Mouse (Mus musculus): ENCODE results near the gene Etv3. TPM values are rescaled to one million over a fixed set of nuclear protein-coding genes. Genes with fewer than 3 reads are reported as not detected.
A peak's percentile ranks its signal among the peaks of the same experiment; 100 is the strongest.
"Not testable (repeated sequence)": the region's sequence is repeated elsewhere in the genome, so short reads cannot be mapped to it uniquely, and the experiment has no call there.

Gene Etv3
- polyA plus RNA-seq, 1 experiment from 2014 or later = 8.5 TPM

DNA sequence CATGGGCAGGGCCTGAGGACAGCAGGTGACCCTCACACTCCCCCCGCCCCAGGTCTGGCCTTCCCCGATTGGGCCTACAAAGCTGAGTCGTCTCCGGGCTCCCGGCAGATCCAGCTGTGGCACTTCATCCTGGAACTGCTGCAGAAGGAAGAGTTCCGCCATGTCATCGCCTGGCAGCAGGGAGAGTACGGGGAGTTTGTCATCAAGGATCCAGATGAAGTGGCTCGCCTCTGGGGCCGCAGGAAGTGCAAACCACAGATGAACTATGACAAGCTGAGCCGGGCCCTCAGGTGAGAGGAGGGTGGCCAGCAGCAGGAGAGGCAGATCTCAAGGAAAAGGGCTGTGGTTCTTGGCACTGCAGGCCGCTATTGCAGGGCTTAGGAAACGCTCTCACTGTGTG is 29.7 kb downstream of the Etv3 start:
- not testable (repeated sequence) for H3K36me3 ChIP-seq (replicated peaks; ENCODE audit: control insufficient read depth, insufficient read depth, low read depth, low read length); ATAC-seq (replicated peaks; ENCODE audit: insufficient number of reproducible peaks, low FRiP score, low TSS enrichment, low read depth); H3K27ac ChIP-seq (replicated peaks; ENCODE audit: low read depth, low read length); H3K27me3 ChIP-seq (ENCODE audit: control insufficient read depth, insufficient read depth, low read length); H3K9me3 ChIP-seq (replicated peaks; ENCODE audit: control insufficient read depth, low read length); H3K4me2 ChIP-seq (ENCODE audit: low read depth, low read length); H3K4me3 ChIP-seq (ENCODE audit: low read depth, low read length); DNase-seq (ENCODE audit: low spot score); H3K4me1 ChIP-seq (ENCODE audit: control insufficient read depth, insufficient read depth, low read length); H3K9ac ChIP-seq (replicated peaks; ENCODE audit: low read length)
- 82% methylated on average over 11 of the region's 13 CpGs for WGBS

DNA sequence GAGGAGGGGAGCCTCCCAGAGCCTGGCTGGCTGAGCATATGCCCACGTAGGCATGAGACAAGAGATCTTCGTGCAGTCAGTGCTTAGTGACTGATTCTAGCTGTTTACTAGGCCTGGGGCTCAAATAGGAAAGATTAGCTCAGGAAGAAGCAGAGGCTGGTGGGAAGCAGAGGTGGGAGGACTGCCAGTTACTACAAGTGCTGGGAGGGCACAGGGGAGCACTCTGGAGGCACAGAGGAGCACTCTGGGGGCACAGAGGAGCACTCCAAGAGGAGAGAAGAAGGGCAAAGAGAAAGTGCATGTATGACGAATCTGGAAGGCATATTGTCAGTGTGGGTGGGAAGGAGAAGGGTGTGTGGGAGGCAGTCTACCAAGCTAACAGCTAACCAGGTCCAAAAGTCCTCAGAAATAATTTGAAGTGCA is 30.9 kb downstream of the Etv3 start:
- DNase-seq (ENCODE audit: low spot score) (no peak), ATAC-seq (replicated peaks; ENCODE audit: insufficient number of reproducible peaks, low FRiP score, low TSS enrichment, low read depth) (no peak)
- no peaks in the 10 kb centered on the region for H3K4me1 ChIP-seq (ENCODE audit: control insufficient read depth, insufficient read depth, low read length)
- no peak overlapping the region for H3K4me3 ChIP-seq (ENCODE audit: low read depth, low read length)
- H3K27ac ChIP-seq (replicated peaks; ENCODE audit: low read depth, low read length) = no peak overlapping the region
- H3K9ac ChIP-seq (replicated peaks; ENCODE audit: low read length) = no peak overlapping the region
- no peaks in the 10 kb centered on the region for H3K27me3 ChIP-seq (ENCODE audit: control insufficient read depth, insufficient read depth, low read length)
- H3K36me3 ChIP-seq (replicated peaks; ENCODE audit: control insufficient read depth, insufficient read depth, low read depth, low read length) = no peaks in the 10 kb centered on the region
- WGBS = 69% methylated on average over 3 of the region's 3 CpGs
- no peaks in the 10 kb centered on the region for H3K9me3 ChIP-seq (replicated peaks; ENCODE audit: control insufficient read depth, low read length)
- H3K4me2 ChIP-seq (ENCODE audit: low read depth, low read length) = no peak overlapping the region

DNA sequence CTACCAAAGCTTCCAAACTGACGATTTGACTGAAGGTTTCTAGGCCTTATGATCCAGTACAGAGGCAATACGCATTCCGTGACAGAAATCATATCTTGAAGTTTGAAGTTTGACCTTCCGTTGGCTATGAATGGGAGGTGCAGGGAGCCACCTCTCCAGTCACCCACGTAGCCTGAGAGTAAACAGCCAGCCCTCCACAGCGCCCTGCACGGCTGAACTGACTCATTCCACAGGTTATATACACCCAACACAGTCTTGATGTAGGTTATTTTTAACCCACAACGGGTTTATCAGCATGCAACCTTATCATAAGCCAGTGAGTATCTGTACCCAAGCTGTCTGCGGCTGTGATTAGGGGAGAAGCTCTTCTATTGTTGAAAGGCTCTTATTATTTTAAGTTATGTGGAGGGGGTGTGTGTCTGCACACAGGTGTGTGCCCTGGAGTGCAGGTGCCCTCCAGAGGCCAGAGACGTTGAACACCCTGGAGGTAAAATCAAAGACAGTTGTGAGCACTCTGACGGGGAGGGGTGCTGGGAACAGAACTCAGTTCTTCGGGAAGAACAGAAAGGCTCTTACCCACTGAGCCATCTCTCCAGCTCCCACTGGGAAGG is 31.6 kb downstream of the Etv3 start:
- no peak for ATAC-seq (replicated peaks; ENCODE audit: insufficient number of reproducible peaks, low FRiP score, low TSS enrichment, low read depth)
- no peak overlapping the region for H3K4me3 ChIP-seq (ENCODE audit: low read depth, low read length)
- H3K36me3 ChIP-seq (replicated peaks; ENCODE audit: control insufficient read depth, insufficient read depth, low read depth, low read length) = no peaks in the 10 kb centered on the region
- H3K9me3 ChIP-seq (replicated peaks; ENCODE audit: control insufficient read depth, low read length) = no peaks in the 10 kb centered on the region
- no peak overlapping the region for H3K4me2 ChIP-seq (ENCODE audit: low read depth, low read length)
- WGBS = 83% methylated on average over 12 of the region's 12 CpGs
- DNase-seq (ENCODE audit: low spot score) = no peak
- H3K27me3 ChIP-seq (ENCODE audit: control insufficient read depth, insufficient read depth, low read length) = no peaks in the 10 kb centered on the region
- no peak overlapping the region for H3K27ac ChIP-seq (replicated peaks; ENCODE audit: low read depth, low read length)
- no peaks in the 10 kb centered on the region for H3K4me1 ChIP-seq (ENCODE audit: control insufficient read depth, insufficient read depth, low read length)
- no peak overlapping the region for H3K9ac ChIP-seq (replicated peaks; ENCODE audit: low read length)

DNA sequence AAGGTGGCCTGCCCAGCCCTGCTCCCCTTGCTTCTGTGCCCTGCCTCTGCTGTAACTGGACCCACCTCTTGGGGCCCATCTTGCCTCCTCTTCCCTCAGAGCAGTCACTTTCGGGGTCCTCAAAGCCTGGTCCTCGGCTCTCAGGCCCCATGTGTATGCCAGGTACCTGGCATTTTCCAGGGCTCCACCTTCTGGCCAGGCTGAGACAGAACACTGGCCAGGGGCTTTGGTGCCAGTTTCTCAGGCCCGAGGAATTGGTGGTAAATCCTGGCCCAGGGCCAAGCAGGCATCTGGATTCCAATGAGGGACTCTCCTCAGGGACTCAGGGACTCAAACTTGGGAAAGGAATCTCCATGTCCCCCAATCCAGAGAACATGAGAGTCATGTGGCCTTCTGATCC is 34.9 kb downstream of the Etv3 start:
- ATAC-seq (replicated peaks; ENCODE audit: insufficient number of reproducible peaks, low FRiP score, low TSS enrichment, low read depth) (no peak), DNase-seq (ENCODE audit: low spot score) (no peak)
- H3K36me3 ChIP-seq (replicated peaks; ENCODE audit: control insufficient read depth, insufficient read depth, low read depth, low read length) = no peaks in the 10 kb centered on the region
- H3K27me3 ChIP-seq (ENCODE audit: control insufficient read depth, insufficient read depth, low read length) = no peaks in the 10 kb centered on the region
- H3K9me3 ChIP-seq (replicated peaks; ENCODE audit: control insufficient read depth, low read length) = no peaks in the 10 kb centered on the region
- no peak overlapping the region for H3K4me3 ChIP-seq (ENCODE audit: low read depth, low read length)
- no peak overlapping the region for H3K4me2 ChIP-seq (ENCODE audit: low read depth, low read length)
- no peak overlapping the region for H3K9ac ChIP-seq (replicated peaks; ENCODE audit: low read length)
- H3K27ac ChIP-seq (replicated peaks; ENCODE audit: low read depth, low read length) = no peak overlapping the region
- no peaks in the 10 kb centered on the region for H3K4me1 ChIP-seq (ENCODE audit: control insufficient read depth, insufficient read depth, low read length)
- WGBS = 61% methylated on average over 3 of the region's 3 CpGs

DNA sequence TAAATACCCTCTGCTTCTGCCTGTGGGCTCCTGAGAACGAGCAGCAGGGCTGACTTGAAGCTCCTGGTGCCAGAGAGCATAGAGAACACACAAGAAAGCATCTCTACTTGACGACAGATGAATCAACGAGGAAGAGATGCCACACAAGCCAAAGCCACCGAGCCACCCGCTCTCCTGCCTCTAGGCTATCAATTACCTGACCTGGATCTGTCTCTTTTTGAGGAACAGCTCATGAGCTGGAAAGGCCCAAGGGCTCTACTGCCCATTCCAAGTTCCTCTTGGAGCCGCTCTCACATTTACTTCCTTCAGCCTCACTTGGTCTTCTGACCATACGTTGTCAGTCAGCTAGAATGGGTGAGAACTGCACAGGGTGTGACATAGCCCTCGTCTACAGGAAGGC is 36.2 kb downstream of the Etv3 start:
- ATAC-seq (replicated peaks; ENCODE audit: insufficient number of reproducible peaks, low FRiP score, low TSS enrichment, low read depth) (no peak), DNase-seq (ENCODE audit: low spot score) (no peak)
- H3K4me3 ChIP-seq (ENCODE audit: low read depth, low read length) = no peak overlapping the region
- no peak overlapping the region for H3K9ac ChIP-seq (replicated peaks; ENCODE audit: low read length)
- no peaks in the 10 kb centered on the region for H3K4me1 ChIP-seq (ENCODE audit: control insufficient read depth, insufficient read depth, low read length)
- H3K36me3 ChIP-seq (replicated peaks; ENCODE audit: control insufficient read depth, insufficient read depth, low read depth, low read length) = no peaks in the 10 kb centered on the region
- no peaks in the 10 kb centered on the region for H3K27me3 ChIP-seq (ENCODE audit: control insufficient read depth, insufficient read depth, low read length)
- 74% methylated on average over 8 of the region's 8 CpGs for WGBS
- H3K27ac ChIP-seq (replicated peaks; ENCODE audit: low read depth, low read length) = no peak overlapping the region
- no peak overlapping the region for H3K4me2 ChIP-seq (ENCODE audit: low read depth, low read length)
- no peaks in the 10 kb centered on the region for H3K9me3 ChIP-seq (replicated peaks; ENCODE audit: control insufficient read depth, low read length)

DNA sequence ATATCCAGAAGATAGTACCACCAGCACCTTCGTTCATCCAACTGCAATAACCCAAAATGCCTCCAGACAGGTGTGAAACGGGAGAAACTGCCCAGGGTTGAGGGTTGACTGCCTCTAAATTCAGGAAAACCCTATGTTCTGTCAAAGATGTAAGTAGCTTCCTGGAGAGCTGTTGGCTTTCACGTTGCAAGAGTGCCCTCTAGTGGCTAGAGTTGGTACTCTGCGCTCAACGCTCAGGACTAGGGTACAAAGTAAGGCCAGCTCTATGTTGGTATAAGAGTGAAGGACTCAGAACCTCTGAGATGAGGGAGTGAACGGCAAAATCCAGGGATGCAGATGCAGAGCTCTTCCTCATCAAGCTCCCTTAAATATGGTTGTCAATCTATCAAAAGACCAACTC is 37.2 kb downstream of the Etv3 start:
- peak; percentile 90 for DNase-seq (ENCODE audit: low spot score)
- Histone ChIP-seq H3K27me3 (ENCODE audit: control insufficient read depth, insufficient read depth, low read length) (no peaks in the 10 kb centered on the region), H3K4me1 (ENCODE audit: control insufficient read depth, insufficient read depth, low read length) (no peaks in the 10 kb centered on the region), H3K9ac (replicated peaks; ENCODE audit: low read length) (no peak overlapping the region), H3K4me3 (ENCODE audit: low read depth, low read length) (no peak overlapping the region), H3K36me3 (replicated peaks; ENCODE audit: control insufficient read depth, insufficient read depth, low read depth, low read length) (no peaks in the 10 kb centered on the region), H3K27ac (replicated peaks; ENCODE audit: low read depth, low read length) (no peak overlapping the region), H3K9me3 (replicated peaks; ENCODE audit: control insufficient read depth, low read length) (no peaks in the 10 kb centered on the region), H3K4me2 (ENCODE audit: low read depth, low read length) (no peak overlapping the region)
- ATAC-seq (replicated peaks; ENCODE audit: insufficient number of reproducible peaks, low FRiP score, low TSS enrichment, low read depth) = no peak
- WGBS = 7% methylated on average over 6 of the region's 6 CpGs

DNA sequence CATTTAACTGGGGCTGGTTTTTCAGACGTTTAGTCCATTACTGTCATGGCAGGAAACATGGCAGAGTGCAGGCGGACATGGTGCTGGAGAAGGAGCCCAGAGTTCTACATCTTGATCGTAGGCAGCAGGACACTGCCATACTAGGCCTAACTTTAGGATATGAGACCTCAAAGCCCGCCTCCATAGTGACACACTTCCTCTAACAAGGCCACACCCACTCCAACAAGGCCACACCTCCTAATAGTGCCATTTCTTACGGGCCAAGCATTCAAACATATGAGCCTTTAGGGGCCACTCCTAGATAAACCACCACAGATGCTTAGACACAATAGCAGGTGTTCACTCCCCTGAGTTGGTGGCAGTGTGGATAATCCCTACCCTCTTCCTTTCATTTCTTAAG is 38.3 kb downstream of the Etv3 start:
- Histone ChIP-seq H3K4me3 (ENCODE audit: low read depth, low read length) (no peak overlapping the region), H3K9ac (replicated peaks; ENCODE audit: low read length) (no peak overlapping the region), H3K9me3 (replicated peaks; ENCODE audit: control insufficient read depth, low read length) (no peaks in the 10 kb centered on the region), H3K27ac (replicated peaks; ENCODE audit: low read depth, low read length) (no peak overlapping the region), H3K27me3 (ENCODE audit: control insufficient read depth, insufficient read depth, low read length) (no peaks in the 10 kb centered on the region), H3K4me1 (ENCODE audit: control insufficient read depth, insufficient read depth, low read length) (no peaks in the 10 kb centered on the region), H3K36me3 (replicated peaks; ENCODE audit: control insufficient read depth, insufficient read depth, low read depth, low read length) (no peaks in the 10 kb centered on the region), H3K4me2 (ENCODE audit: low read depth, low read length) (no peak overlapping the region)
- WGBS = 75% methylated on average over 5 of the region's 5 CpGs
- DNase-seq (ENCODE audit: low spot score) = no peak
- no peak for ATAC-seq (replicated peaks; ENCODE audit: insufficient number of reproducible peaks, low FRiP score, low TSS enrichment, low read depth)

DNA sequence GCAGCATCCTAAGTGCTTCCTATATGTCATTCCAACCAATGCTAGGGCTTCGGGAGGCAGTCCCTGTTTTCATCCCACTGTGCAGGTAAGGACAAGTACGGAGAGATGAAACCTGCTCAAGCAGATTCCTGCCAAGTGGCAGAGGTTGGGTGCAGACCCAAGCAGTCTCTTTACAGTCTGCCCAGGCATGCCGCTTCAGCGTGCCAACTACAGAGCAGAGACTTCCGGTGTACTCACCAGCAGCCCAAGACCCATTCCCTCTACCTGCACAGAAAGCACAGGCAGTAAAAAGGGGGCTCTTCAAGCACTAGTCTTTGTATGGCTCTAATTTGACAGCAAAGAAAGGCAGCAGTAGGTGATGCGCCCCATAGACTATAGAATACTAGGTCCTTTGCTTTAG is 40.4 kb downstream of the Etv3 start:
- Histone ChIP-seq H3K4me2 (ENCODE audit: low read depth, low read length) (peak overlapping the region; percentile 16; the same call in 1 of the 2 replicates), H3K4me3 (ENCODE audit: low read depth, low read length) (no peak overlapping the region), H3K36me3 (replicated peaks; ENCODE audit: control insufficient read depth, insufficient read depth, low read depth, low read length) (no peaks in the 10 kb centered on the region), H3K4me1 (ENCODE audit: control insufficient read depth, insufficient read depth, low read length) (no peaks in the 10 kb centered on the region), H3K9ac (replicated peaks; ENCODE audit: low read length) (0 out of 2 replicates have a peak overlapping the region, but pooled peaks have one; percentile 25), H3K9me3 (replicated peaks; ENCODE audit: control insufficient read depth, low read length) (no peaks in the 10 kb centered on the region), H3K27me3 (ENCODE audit: control insufficient read depth, insufficient read depth, low read length) (no peaks in the 10 kb centered on the region), H3K27ac (replicated peaks; ENCODE audit: low read depth, low read length) (peak overlapping the region; percentile 59; the same call in 1 of the 2 replicates)
- ATAC-seq (replicated peaks; ENCODE audit: insufficient number of reproducible peaks, low FRiP score, low TSS enrichment, low read depth) = no peak
- DNase-seq (ENCODE audit: low spot score) = no peak
- 83% methylated on average over 6 of the region's 6 CpGs for WGBS

Data from embryonic facial prominence, embryonic 11.5 days (tissue).